Mouse (Mus musculus): ENCODE measurements at regions not wholly inside any gene's neighbourhood (a gene's known extent, or its start where the extent isn't known, plus 50 kb on each side); places are given as distances from the start of the nearest gene placed in this dataset.

DNA sequence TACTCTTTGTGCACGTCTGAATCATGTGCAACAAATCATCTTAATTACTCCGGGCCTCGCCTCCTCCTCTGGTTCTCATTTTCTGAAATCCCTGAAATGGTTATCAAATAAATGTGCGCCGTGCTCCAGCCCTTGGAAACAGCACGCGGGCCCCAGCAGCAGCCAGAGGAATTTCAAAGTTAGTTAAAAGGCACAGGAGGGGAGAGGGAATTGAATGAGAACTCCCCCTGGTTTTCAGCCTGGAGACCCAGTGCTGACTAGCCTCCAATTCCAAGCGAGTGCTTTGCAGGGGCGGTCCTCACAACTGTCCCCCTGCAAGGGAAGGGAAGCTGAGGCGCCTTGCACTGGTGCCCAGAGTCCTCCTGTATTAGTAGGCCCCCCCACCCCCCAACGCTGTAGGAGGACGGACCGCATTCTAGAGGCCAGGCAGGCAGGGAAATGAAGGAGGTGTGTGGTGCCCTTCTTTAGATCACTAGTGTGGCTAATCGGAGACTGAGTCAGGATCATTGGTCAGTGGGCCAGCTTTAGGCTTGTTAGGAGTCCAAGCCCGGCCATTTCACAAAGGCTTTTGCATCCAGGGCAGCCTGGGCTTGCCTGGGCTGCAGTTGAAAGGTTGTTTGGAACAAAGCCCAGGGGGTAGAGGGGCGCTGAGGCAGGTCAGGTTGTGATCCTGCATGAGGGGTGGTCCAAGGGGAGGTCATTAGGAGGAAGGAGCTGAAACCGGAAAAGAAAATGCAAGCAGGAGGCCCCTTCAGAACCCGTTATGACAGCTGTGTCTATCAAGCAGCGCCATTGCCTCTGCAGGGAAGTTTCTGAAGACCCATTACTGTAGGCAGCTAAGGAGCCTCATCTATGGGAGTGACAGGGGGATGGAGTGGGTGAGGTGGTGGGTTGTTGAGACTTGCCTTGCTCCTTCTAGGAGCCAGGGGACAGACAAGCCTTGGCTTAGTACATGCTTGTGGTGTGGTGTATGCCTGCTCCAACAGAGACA is 80.3 kb upstream of the Igfbp7 start:
- no peaks in the 10 kb centered on the region for H3K9me3 ChIP-seq (replicated peaks; ENCODE audit: insufficient read depth, low read length)
- no peaks in the 10 kb centered on the region for H3K36me3 ChIP-seq (ENCODE audit: control insufficient read depth in 1 of 2, insufficient read depth in 2 of 2, low read length in 2 of 2)
- H3K27ac ChIP-seq (ENCODE audit: control insufficient read depth, low read depth, low read length) = no peak overlapping the region
- TF ChIP-seq TAL1 (IDR thresholded peaks at IDR 0.05; ENCODE audit: low read length) (no peak), CHD2 (IDR thresholded peaks at IDR 0.05; ENCODE audit: low read length) (no peak)
- H3K4me1 ChIP-seq (ENCODE audit: control insufficient read depth in 1 of 2, insufficient read depth in 2 of 2, low read length in 2 of 2) = no peaks in the 10 kb centered on the region
- no peak overlapping the region for H3K4me3 ChIP-seq (ENCODE audit: control insufficient read depth in 1 of 2, insufficient read depth in 1 of 2, low read depth in 2 of 2, low read length in 2 of 2)
- no peak overlapping the region for H3K9ac ChIP-seq (ENCODE audit: control insufficient read depth, low read depth, low read length, poor library complexity, severe bottlenecking)
- DNase-seq (ENCODE audit: low read depth, low spot score) = no peak
- no peaks in the 10 kb centered on the region; a peak in 2 of 4 replicates for H3K27me3 ChIP-seq (ENCODE audit: control insufficient read depth in 1 of 2, insufficient read depth in 2 of 2, low read length in 2 of 2)
- no peaks in the 10 kb centered on the region for H3K79me2 ChIP-seq (ENCODE audit: control insufficient read depth, insufficient read depth, low read length, poor library complexity)

DNA sequence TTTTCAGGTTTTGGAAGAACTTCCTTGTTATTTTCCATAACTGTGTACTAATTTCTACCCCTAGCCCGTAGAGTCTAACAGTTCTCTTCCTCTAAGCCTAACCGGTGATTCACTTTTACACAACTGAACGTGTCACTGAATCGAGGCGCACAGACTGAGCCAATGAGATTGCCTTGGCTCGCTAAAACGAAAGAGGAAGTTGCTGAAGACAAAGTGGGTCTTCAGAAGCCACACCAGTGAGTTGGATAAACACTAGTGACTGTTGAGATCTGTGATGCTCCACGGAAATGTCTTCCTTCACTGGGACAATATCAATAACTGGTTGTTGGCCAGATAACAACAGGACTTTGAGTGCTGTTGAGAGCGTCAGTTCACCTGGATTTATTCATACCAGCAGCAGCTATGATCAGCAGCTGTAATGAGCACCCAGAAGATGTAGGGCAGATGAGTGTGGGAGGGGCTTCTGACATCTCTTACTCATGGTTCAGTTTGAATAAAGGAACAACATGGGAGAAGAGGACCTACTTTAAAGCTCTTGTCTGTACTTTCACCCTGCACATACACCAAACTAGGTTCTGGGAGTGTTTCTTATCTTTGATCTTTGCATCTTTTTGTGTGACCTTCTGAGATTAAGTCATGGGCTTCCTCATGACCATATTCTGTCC is 75.3 kb upstream of the Igfbp7 start:
- Histone ChIP-seq H3K27ac (ENCODE audit: control insufficient read depth, low read depth, low read length) (no peak overlapping the region), H3K36me3 (ENCODE audit: control insufficient read depth in 1 of 2, insufficient read depth in 2 of 2, low read length in 2 of 2) (no peaks in the 10 kb centered on the region)
- peak; percentile 52 for DNase-seq (ENCODE audit: low read depth, low spot score)

DNA sequence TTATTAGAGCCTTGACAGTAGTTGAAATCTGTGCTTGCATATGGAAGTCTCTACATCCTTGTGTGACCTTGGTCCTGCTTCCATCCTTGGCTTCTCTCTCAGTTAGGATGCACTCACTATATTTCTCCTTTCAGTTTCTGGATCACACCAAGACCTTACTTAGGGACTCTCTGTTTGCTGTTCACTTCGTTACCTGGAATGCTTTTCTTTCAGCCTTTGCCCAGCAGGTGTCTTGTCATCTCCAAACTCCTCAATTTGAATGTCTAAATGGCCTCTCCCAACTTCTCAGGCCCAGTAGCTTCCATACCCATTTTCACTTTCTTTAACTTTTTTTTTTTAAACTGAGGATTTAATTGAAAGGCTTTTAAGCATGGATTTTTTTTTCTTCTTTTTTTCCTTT is 74.0 kb upstream of the Igfbp7 start:
- Histone ChIP-seq H3K4me3 (ENCODE audit: control insufficient read depth in 1 of 2, insufficient read depth in 1 of 2, low read depth in 2 of 2, low read length in 2 of 2) (no peak overlapping the region), H3K27me3 (ENCODE audit: control insufficient read depth in 1 of 2, insufficient read depth in 2 of 2, low read length in 2 of 2) (no peaks in the 10 kb centered on the region), H3K79me2 (ENCODE audit: control insufficient read depth, insufficient read depth, low read length, poor library complexity) (no peaks in the 10 kb centered on the region), H3K9ac (ENCODE audit: control insufficient read depth, low read depth, low read length, poor library complexity, severe bottlenecking) (no peak overlapping the region), H3K9me3 (replicated peaks; ENCODE audit: insufficient read depth, low read length) (no peaks in the 10 kb centered on the region), H3K4me1 (ENCODE audit: control insufficient read depth in 1 of 2, insufficient read depth in 2 of 2, low read length in 2 of 2) (no peaks in the 10 kb centered on the region), H3K36me3 (ENCODE audit: control insufficient read depth in 1 of 2, insufficient read depth in 2 of 2, low read length in 2 of 2) (no peaks in the 10 kb centered on the region), H3K27ac (ENCODE audit: control insufficient read depth, low read depth, low read length) (no peak overlapping the region)
- TF ChIP-seq MYB (IDR thresholded peaks at IDR 0.05; ENCODE audit: low read depth, low read length) (no peak), SIN3A (IDR thresholded peaks at IDR 0.05; ENCODE audit: low read length) (no peak), CTCF (IDR thresholded peaks at IDR 0.05 in 2 of 3, conservative IDR thresholded peaks at IDR 0.05 in 1 of 3; ENCODE audit: control insufficient read depth in 1 of 3, insufficient read depth in 1 of 3, low read depth in 2 of 3, low read length in 3 of 3, poor library complexity in 1 of 3, severe bottlenecking in 1 of 3) (no peak), TAL1 (IDR thresholded peaks at IDR 0.05; ENCODE audit: low read length) (no peak), NELFE (IDR thresholded peaks at IDR 0.05; ENCODE audit: low read depth, low read length) (no peak), SMC3 (IDR thresholded peaks at IDR 0.05; ENCODE audit: low read depth, low read length) (no peak), MAX (IDR thresholded peaks at IDR 0.05; ENCODE audit: low read length) (no peak), E2F4 (IDR thresholded peaks at IDR 0.05; ENCODE audit: borderline replicate concordance, low read depth, low read length) (no peak), USF1 (IDR thresholded peaks at IDR 0.05; ENCODE audit: low read depth, low read length) (no peak), MYC (IDR thresholded peaks at IDR 0.05; ENCODE audit: low read depth, low read length) (no peak), TBP (IDR thresholded peaks at IDR 0.05; ENCODE audit: low read depth, low read length) (no peak), POLR2AphosphoS5 (IDR thresholded peaks at IDR 0.05; ENCODE audit: borderline replicate concordance, low read depth, low read length) (no peak), ZKSCAN1 (IDR thresholded peaks at IDR 0.05; ENCODE audit: low read depth, low read length) (no peak), HCFC1 (IDR thresholded peaks at IDR 0.05; ENCODE audit: low read depth, low read length) (no peak), POLR2AphosphoS2 (IDR thresholded peaks at IDR 0.05; ENCODE audit: low read length) (no peak), NRF1 (IDR thresholded peaks at IDR 0.05; ENCODE audit: insufficient read depth, low read depth, low read length, poor library complexity, severe bottlenecking) (no peak), RAD21 (IDR thresholded peaks at IDR 0.05; ENCODE audit: low read depth, low read length) (no peak), ZMIZ1 (IDR thresholded peaks at IDR 0.05; ENCODE audit: low read depth, low read length) (no peak), BHLHE40 (IDR thresholded peaks at IDR 0.05; ENCODE audit: borderline replicate concordance, low read depth, low read length) (no peak)
- DNase-seq (ENCODE audit: low read depth, low spot score) = no peak

More for the DNA sequence above, 75.3 kb upstream of the Igfbp7 start:
- Histone ChIP-seq H3K4me3 (ENCODE audit: control insufficient read depth in 1 of 2, insufficient read depth in 1 of 2, low read depth in 2 of 2, low read length in 2 of 2) (peak overlapping the region; percentile 36 to 42; a peak in 3 of 4 replicates), H3K27me3 (ENCODE audit: control insufficient read depth in 1 of 2, insufficient read depth in 2 of 2, low read length in 2 of 2) (no peaks in the 10 kb centered on the region), H3K9ac (ENCODE audit: control insufficient read depth, low read depth, low read length, poor library complexity, severe bottlenecking) (no peak overlapping the region), H3K79me2 (ENCODE audit: control insufficient read depth, insufficient read depth, low read length, poor library complexity) (no peaks in the 10 kb centered on the region), H3K9me3 (replicated peaks; ENCODE audit: insufficient read depth, low read length) (no peaks in the 10 kb centered on the region), H3K4me1 (ENCODE audit: control insufficient read depth in 1 of 2, insufficient read depth in 2 of 2, low read length in 2 of 2) (no peaks in the 10 kb centered on the region)
- TF ChIP-seq UBTF (IDR thresholded peaks at IDR 0.05; ENCODE audit: borderline replicate concordance, insufficient read depth, low read depth, low read length) (no peak), MYC (IDR thresholded peaks at IDR 0.05; ENCODE audit: low read depth, low read length) (no peak), SMC3 (IDR thresholded peaks at IDR 0.05; ENCODE audit: low read depth, low read length) (no peak), MAX (IDR thresholded peaks at IDR 0.05; ENCODE audit: low read length) (no peak), MXI1 (IDR thresholded peaks at IDR 0.05; ENCODE audit: low read depth, low read length) (no peak), EP300 (IDR thresholded peaks at IDR 0.05; ENCODE audit: low read depth in 1 of 2, low read length in 2 of 2) (no peak), ELF1 (IDR thresholded peaks at IDR 0.05; ENCODE audit: low read depth, low read length) (no peak), RAD21 (IDR thresholded peaks at IDR 0.05; ENCODE audit: low read depth, low read length) (no peak), ZNF384 (IDR thresholded peaks at IDR 0.05; ENCODE audit: low read depth, low read length) (no peak), ZKSCAN1 (IDR thresholded peaks at IDR 0.05; ENCODE audit: low read depth, low read length) (no peak)

Data from MEL (cell line).